Mouse (Mus musculus) limb, embryonic 12.5 days (tissue): ENCODE results near the gene Map3k12. TPM values are rescaled to one million over a fixed set of nuclear protein-coding genes. Genes with fewer than 3 reads are reported as not detected.

Experiments
- ATAC-seq: fragments of 200-750 bp; cut with Nextera tagmentation; 2 replicates; pipeline ENCODE4 v1.8.0; 2017; ENCODE audit warnings: low read depth, moderate TSS enrichment; ENCODE audit not compliant: insufficient number of reproducible peaks, insufficient read depth, low FRiP score, low TSS enrichment
- H3K27ac ChIP-seq: fragments of 300-500 bp; sonication (generic); 2 replicates; pipeline ENCODE4 v1.5.1; 2016; ENCODE audit warnings: mild to moderate bottlenecking, moderate library complexity
- H3K27me3 ChIP-seq: fragments of 300-500 bp; sonication (generic); 2 replicates; pipeline ENCODE4 v1.6.1; 2016; ENCODE audit warnings: mild to moderate bottlenecking, moderate library complexity
- H3K36me3 ChIP-seq: fragments of 300-500 bp; sonication (generic); 2 replicates; pipeline ENCODE4 v1.6.1; 2016; ENCODE audit warnings: mild to moderate bottlenecking, moderate library complexity
- H3K4me1 ChIP-seq: fragments of 300-500 bp; sonication (generic); replicated peaks from 2 replicates; pipeline ENCODE4 v1.6.1; 2016
- H3K4me2 ChIP-seq: fragments of 300-500 bp; sonication (generic); 2 replicates; pipeline ENCODE4 v1.6.1; 2016; ENCODE audit warnings: mild to moderate bottlenecking, moderate library complexity
- H3K4me3 ChIP-seq: fragments of 300-500 bp; sonication (generic); replicated peaks from 2 replicates; pipeline ENCODE4 v1.5.1; 2016; ENCODE audit warnings: mild to moderate bottlenecking
- H3K9ac ChIP-seq: fragments of 300-500 bp; sonication (generic); replicated peaks from 2 replicates; pipeline ENCODE4 v1.6.1; 2016; ENCODE audit warnings: mild to moderate bottlenecking, moderate library complexity
- H3K9me3 ChIP-seq: fragments of 300-500 bp; sonication (generic); 2 replicates; pipeline ENCODE4 v1.6.1; 2016; ENCODE audit warnings: mild to moderate bottlenecking, moderate library complexity
- WGBS: fragments of 180-500 bp; shearing (Covaris S2); methylation state at CpG from one replicate; pipeline ENCODE4 v1.1.7; 2016; 5-methylcytosine and 5-hydroxymethylcytosine counted together
- polyA plus RNA-seq: library from polyadenylated mRNA; unstranded; fragments of >200 nt; fragmentation: Nextera tagmentation; extraction: Ambion mirVana; gene quantifications from 2 replicates; pipeline ENCODE4 v1.2.1, GENCODE M21; 2016

The Map3k12 gene
- polyA plus RNA-seq, result 23.8 and 26.6 TPM in 2 replicates

DNA sequence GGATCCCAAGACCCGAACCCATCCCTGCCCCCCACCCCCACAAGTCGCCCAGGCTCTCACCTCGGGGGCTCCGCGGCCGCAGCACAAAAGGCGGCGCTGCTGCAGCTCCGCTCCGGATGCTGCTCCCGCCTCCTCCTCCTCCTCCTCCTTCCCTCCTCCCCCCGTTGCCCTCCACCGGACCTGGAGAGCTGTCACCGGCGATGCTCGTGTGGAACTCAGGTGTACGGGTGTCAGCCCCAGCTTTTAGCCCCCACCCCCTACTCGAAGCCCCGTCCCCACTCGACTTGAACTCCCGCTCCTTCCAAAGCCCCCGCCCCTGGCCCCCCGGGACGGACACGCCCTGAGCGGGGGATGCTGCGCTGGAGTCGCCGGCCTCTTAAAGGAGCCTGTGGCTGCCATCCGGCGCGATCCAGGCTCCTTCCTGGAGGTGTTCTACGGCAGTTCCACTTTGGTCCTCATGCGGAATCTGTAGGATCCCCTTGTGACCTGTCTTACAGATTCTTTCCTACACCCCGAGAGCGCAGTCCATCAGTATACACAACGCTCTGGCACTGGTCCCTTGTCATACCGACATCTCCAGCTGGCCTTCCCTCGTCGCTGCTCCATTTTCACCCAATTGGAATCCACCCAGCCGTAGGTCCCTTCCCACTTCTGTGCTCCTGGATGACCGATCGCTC is at the start of gene Map3k12:
Map3k12 (minus strand) TSS at position 337 of the 677 bp plus-strand sequence.
- ATAC-seq, result no peak
- WGBS, result under 1% methylated on average over 43 of the region's 43 CpGs
- Histone ChIP-seq H3K36me3 (peaks cover 15% of the 10 kb centered on the region), H3K4me3 (peak within 1 kb of the TSS; percentile 70), H3K4me2 (peak within 1 kb of the TSS; percentile 76), H3K27ac (peak within 1 kb of the TSS; percentile 98), H3K27me3 (no peaks in the 10 kb centered on the region), H3K9me3 (no peaks in the 10 kb centered on the region), H3K4me1 (peaks cover 33% of the 10 kb centered on the region), H3K9ac (peak within 1 kb of the TSS; percentile 84)

DNA sequence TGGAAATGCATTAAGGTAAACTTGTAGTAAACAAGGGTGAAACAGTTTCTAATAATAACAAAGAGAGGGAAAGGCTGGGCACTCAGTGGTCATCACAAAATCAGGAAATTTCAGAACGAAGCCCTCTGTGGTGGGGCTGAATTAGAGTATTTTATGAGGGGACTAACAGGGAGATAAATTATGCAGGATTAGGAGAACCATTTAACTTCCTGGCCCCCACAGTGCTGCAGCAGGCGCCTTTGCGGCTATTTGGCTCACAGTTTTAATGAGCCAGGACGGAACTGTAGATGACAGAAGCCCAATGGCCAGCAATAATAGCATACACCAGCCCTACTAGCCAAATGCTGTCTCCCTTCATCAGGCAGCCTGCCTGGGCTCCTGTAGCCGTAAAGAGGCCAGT is 46.8 kb upstream of the Map3k12 start:
- Histone ChIP-seq H3K9ac (no peak overlapping the region), H3K4me2 (no peak overlapping the region), H3K27me3 (no peaks in the 10 kb centered on the region), H3K27ac (no peak overlapping the region), H3K9me3 (no peaks in the 10 kb centered on the region), H3K36me3 (peaks cover 34% of the 10 kb centered on the region), H3K4me1 (no peaks in the 10 kb centered on the region), H3K4me3 (no peak overlapping the region)
- no peak for ATAC-seq
- 50% methylated on average over 5 of the region's 5 CpGs for WGBS

DNA sequence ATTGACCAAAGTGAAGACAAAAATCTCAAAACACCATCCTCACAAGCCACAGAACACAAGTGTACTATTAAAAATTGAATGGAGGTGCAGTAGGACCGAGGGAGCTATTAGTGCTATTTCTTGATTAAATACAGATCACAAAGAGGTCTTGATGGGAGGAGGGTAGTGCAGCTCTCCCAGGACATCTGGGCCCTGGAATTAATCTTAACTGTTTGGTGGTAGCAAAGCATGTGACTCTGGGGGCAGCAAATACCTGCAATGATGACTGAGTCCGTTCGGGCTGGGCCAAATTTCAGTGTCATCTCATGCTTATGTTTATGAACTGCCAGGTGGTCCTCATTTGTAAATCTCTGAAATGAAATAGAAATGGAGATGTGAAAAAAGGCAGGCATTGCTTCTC is 46.2 kb upstream of the Map3k12 start:
- Histone ChIP-seq H3K9ac (no peak overlapping the region), H3K4me1 (no peaks in the 10 kb centered on the region), H3K27ac (no peak overlapping the region), H3K9me3 (no peaks in the 10 kb centered on the region), H3K4me2 (no peak overlapping the region), H3K4me3 (no peak overlapping the region), H3K27me3 (no peaks in the 10 kb centered on the region), H3K36me3 (peaks cover 34% of the 10 kb centered on the region)
- no peak for ATAC-seq
- WGBS, result 65% methylated on average over 3 of the region's 3 CpGs

DNA sequence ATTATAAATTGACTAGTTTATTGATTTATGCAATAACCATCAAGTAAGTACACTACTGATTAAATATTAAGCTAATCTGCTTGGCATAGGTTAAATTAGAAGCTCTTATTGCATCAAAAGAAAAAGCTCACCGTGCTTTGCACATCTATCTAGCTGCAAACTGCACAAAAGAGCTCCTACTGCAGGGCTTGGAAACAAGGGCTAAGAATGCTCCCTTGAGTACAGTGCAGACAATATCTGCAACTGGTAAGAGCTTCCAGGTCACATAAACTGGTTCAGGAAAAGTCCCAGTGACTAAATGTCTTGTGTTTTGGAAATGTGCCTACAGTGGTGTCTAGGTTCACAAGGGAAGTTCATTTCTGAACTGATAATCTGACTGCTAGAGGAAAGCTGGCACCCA is 45.6 kb upstream of the Map3k12 start:
- Histone ChIP-seq H3K27me3 (no peaks in the 10 kb centered on the region), H3K9me3 (no peaks in the 10 kb centered on the region), H3K4me1 (no peaks in the 10 kb centered on the region), H3K9ac (no peak overlapping the region), H3K4me2 (no peak overlapping the region), H3K27ac (no peak overlapping the region), H3K4me3 (no peak overlapping the region), H3K36me3 (peaks cover 34% of the 10 kb centered on the region)
- 91% methylated on average over 1 of the region's 1 CpGs for WGBS
- ATAC-seq, result no peak

DNA sequence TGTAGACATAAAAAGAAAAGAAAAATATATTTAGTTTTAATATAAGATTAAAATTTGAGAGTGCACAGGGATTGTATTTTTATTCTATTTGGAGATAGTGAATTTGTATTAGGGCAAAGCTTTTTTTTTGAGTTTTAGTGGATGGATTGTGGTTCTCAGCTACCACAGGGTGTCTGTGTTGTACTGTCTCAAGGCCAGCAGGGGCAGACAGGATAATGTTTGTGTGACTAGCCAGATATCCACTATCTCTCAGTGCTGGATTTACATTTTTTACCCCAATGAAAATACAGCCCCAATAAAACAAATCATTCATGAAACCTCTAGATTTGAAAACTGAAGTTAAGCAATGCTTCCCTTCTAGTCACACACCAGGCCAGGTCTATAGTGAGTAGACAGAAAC is 40.7 kb upstream of the Map3k12 start:
- H3K4me1 ChIP-seq, result no peaks in the 10 kb centered on the region
- H3K4me2 ChIP-seq, result no peak overlapping the region
- H3K27ac ChIP-seq, result no peak overlapping the region
- ATAC-seq, result no peak
- no peak overlapping the region for H3K4me3 ChIP-seq
- H3K27me3 ChIP-seq, result no peaks in the 10 kb centered on the region
- no peaks in the 10 kb centered on the region for H3K9me3 ChIP-seq
- H3K9ac ChIP-seq, result no peak overlapping the region
- H3K36me3 ChIP-seq, result peaks cover 66% of the 10 kb centered on the region

DNA sequence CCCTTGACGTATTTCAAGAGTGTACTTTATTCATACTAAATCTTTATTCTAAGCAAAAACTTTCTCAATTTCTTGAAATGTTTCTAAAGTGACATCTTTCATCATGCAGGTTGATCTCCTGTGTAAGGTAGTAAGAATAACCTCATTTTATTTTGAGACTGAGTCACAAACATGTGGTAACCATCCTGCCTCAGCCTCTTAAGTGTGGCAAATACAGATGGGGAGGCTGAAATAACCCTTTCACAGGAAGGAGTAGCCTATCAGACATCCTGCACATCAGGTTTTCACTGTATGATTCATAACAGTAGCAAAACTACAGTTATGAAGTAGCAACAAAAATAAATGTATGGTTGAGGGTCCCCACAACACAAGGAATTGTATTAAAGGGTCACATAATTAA is 38.7 kb upstream of the Map3k12 start:
- Histone ChIP-seq H3K4me1 (no peaks in the 10 kb centered on the region), H3K9ac (no peak overlapping the region), H3K36me3 (peaks cover 72% of the 10 kb centered on the region), H3K4me3 (no peak overlapping the region), H3K9me3 (no peaks in the 10 kb centered on the region), H3K27me3 (no peaks in the 10 kb centered on the region), H3K4me2 (no peak overlapping the region), H3K27ac (no peak overlapping the region)
- no peak for ATAC-seq
- 91% methylated on average over 1 of the region's 1 CpGs for WGBS

DNA sequence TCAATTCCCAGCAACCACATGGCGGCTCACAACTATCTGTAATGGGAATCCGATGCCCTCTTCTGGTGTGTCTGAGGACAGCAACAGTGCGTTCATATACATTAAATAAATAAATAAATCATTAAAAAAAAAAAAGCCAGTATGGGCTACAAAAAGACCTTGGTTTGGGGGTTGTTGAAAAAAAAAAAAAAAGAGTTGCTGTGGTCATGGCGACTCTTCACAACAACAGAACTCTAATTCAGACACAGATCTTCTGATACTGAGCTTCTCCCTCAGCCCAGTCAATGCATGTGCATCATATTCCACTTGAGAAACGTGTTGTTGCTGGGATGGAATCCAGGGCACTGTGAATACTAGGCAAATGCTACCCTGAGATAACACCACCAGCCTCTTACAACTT is 35.7 kb upstream of the Map3k12 start:
- H3K9me3 ChIP-seq, result no peaks in the 10 kb centered on the region
- no peaks in the 10 kb centered on the region for H3K27me3 ChIP-seq
- H3K4me2 ChIP-seq, result no peak overlapping the region
- H3K4me1 ChIP-seq, result no peaks in the 10 kb centered on the region
- WGBS, result 97% methylated on average over 5 of the region's 5 CpGs
- peaks cover 80% of the 10 kb centered on the region for H3K36me3 ChIP-seq
- H3K27ac ChIP-seq, result no peak overlapping the region
- ATAC-seq, result no peak
- H3K9ac ChIP-seq, result no peak overlapping the region
- no peak overlapping the region for H3K4me3 ChIP-seq

DNA sequence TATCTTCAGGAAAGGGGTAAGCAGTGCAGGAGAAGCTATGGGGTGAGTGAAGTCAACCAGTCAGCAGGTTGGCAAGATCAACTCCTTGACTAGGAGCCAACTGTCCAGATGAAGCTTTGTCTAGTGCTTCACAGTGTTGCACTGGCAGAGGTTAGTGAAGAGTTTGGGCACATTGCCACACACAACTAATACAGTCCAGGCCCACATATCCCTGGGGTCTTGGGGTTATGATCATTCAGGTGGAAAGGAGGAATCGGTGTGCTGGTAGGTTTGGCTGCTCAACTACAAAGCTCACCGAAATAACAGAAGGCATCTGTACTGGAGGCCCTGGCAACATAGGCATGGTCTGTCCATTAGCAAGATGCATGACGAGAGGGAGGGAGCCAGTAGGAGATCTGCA is 30.6 kb upstream of the Map3k12 start:
- no peak overlapping the region for H3K4me3 ChIP-seq
- H3K9ac ChIP-seq, result no peak overlapping the region
- no peak overlapping the region for H3K4me2 ChIP-seq
- no peak overlapping the region for H3K27ac ChIP-seq
- H3K4me1 ChIP-seq, result no peaks in the 10 kb centered on the region
- peaks cover 76% of the 10 kb centered on the region for H3K36me3 ChIP-seq
- no peaks in the 10 kb centered on the region for H3K27me3 ChIP-seq
- no peak for ATAC-seq
- no peaks in the 10 kb centered on the region for H3K9me3 ChIP-seq
- whole genome bisulfite sequencing, result 95% methylated on average over 3 of the region's 3 CpGs

DNA sequence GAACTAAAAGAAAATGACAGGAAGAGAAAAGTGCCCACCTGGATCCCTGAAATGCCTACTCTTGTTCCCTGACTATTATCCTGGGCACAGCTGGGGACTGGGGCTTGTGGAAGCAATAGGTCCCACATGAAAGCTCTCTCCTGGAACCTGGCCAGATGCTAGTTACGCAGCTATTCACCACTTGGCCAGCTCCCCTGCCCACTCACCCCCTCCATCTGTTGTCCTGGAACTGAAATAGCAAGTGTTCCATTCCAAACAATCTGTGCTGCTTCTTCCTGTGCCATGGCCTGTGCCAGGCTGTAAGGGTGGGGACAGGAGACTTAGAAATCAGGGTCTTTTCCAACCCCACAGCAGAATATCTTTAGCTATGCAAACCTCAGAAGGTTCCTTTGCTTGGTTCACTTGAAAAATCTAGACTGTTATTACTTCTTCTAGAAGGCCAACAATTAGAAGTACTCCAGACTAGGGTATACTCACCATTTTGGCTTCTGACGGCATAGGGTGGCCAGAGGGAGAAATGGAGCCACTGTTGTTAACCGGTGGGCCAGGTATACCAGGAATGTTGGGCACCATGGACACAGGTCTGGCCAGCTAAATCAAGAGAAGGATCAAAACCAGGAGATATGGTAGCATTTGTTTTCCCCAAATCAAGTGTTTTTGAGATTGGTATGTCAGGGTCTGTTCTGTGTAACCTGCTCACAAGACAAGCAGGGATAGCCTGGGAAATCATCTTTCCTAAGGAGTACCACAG is 30.0 kb upstream of the Map3k12 start:
- no peak overlapping the region for H3K27ac ChIP-seq
- H3K4me3 ChIP-seq, result no peak overlapping the region
- H3K4me1 ChIP-seq, result no peaks in the 10 kb centered on the region
- no peak overlapping the region for H3K4me2 ChIP-seq
- WGBS, result 85% methylated on average over 3 of the region's 3 CpGs
- peaks cover 76% of the 10 kb centered on the region for H3K36me3 ChIP-seq
- H3K9ac ChIP-seq, result no peak overlapping the region; the same call in 1 of the 2 replicates
- no peaks in the 10 kb centered on the region for H3K27me3 ChIP-seq
- ATAC-seq, result no peak
- no peaks in the 10 kb centered on the region for H3K9me3 ChIP-seq

DNA sequence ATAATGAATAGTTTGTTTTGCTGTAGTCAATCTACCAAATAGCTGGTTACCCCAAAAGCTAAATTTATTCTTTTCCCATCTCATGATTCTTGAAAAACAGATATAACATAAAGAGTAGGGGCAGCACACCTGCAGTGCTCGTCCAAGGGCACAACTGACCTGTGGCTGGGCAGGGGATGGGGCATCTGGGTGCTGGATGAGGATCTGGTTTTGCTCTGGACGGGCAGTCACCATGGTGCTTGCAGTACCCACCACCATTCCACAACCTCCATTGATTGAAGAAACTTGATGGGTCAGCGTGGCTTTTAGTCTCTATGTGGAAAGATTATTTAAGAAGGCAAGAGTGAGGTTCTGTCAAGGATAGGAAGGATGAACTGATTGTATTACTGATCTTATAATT is 29.4 kb upstream of the Map3k12 start:
- Histone ChIP-seq H3K4me3 (no peak overlapping the region), H3K9ac (no peak overlapping the region), H3K9me3 (no peaks in the 10 kb centered on the region), H3K27me3 (no peaks in the 10 kb centered on the region), H3K4me2 (no peak overlapping the region), H3K36me3 (peaks cover 76% of the 10 kb centered on the region), H3K4me1 (no peaks in the 10 kb centered on the region), H3K27ac (no peak overlapping the region)
- WGBS, result 88% methylated on average over 3 of the region's 3 CpGs
- ATAC-seq, result no peak

DNA sequence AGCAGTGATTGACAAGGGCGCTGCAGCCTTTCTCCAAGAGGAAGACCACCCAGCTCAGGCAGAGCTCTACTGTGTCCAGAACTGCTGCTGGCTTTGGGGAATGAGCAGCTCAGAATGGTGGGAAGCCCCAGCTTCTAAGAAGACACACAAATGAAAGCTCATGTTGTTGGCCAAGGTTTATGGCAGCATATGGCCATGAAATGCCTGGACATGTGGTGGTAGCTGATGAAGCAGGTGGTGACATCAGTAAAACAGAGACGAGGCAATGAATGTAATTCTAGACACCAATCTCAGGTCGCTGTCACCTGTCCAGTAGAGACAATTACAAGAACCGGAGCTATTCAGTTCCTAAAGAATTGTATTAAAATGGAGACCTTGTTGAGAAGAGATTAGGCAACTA is 27.9 kb upstream of the Map3k12 start:
- Histone ChIP-seq H3K4me3 (no peak overlapping the region), H3K9me3 (no peaks in the 10 kb centered on the region), H3K9ac (no peak overlapping the region), H3K27me3 (no peaks in the 10 kb centered on the region), H3K36me3 (peaks cover 82% of the 10 kb centered on the region), H3K4me1 (no peaks in the 10 kb centered on the region), H3K27ac (no peak overlapping the region), H3K4me2 (no peak overlapping the region)
- WGBS, result 94% methylated on average over 4 of the region's 4 CpGs
- ATAC-seq, result no peak

DNA sequence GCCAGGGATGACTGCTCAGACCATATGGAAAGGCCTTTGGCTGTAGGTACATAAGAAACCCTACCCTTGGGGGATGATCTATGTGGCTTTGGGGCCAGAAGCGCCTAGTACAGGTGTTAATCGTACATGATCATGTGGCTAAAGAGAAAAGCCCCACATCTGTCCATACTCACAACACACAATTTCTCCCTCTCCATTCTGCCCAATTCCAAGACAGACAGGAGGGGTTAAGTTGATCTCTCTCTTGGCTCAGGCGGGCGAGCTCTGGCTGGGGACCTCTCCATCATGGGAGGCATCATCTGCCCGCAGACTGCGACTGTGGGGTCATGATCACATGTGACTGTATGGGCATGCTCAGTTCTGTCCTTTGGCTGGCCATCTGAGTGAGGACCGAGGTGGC is 17.1 kb upstream of the Map3k12 start:
- H3K27ac ChIP-seq, result no peak overlapping the region
- 87% methylated on average over 7 of the region's 7 CpGs for WGBS
- H3K9me3 ChIP-seq, result no peaks in the 10 kb centered on the region
- no peak overlapping the region for H3K4me2 ChIP-seq
- no peak overlapping the region for H3K4me3 ChIP-seq
- peaks cover 92% of the 10 kb centered on the region for H3K36me3 ChIP-seq
- no peaks in the 10 kb centered on the region for H3K4me1 ChIP-seq
- ATAC-seq, result no peak
- H3K9ac ChIP-seq, result no peak overlapping the region
- no peaks in the 10 kb centered on the region for H3K27me3 ChIP-seq
